Mouse (Mus musculus): Measurements from ENCODE around the gene Lhfp.

Lhfp gene

DNA sequence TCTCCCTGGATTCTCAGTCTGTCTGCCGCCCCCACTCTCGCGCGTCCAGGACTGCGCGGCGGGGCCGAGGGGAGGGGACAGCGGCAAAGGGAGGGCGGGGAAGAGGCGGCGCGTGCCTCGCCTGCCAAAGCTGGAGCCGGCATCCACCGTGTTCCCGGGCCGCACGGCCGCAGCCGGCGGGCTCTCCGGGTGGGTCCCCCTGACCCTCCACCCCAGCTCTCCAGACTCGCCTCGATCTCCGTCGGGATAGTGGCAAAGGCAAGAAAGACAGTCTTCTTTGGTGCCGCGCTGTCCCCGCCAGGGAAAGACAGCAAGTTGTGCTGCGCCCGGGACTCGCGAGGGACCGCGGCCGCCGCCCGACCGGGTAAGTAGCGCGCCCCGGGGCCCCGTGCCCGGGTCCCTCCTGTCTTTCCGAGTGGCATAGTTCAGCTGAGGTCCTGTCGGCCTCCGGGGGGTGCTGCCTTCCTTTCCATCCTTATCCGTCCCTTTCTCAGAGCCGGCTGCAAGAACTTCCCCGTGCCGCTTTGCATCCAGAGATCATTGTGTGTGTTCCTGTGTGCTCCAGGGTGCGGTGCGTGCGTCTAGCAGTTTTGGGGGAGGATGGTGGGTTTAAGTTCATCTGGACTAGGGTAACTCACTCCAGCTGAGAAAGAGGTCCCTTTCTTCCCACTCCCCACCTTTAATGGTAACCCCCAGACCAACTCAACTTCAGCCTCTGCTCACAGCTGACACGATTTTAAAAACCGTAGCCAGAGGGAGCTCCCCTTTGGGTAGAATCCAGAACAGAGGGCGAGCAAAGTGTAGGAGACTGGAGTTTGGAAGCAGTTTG lies at the start of gene Lhfp:
Gene Lhfp (plus strand): TSS at position 118 of the 829 bp plus-strand sequence.
- DNase-seq (ENCODE audit: low spot score in 2 of 2): peak; percentile 7 to 28

DNA sequence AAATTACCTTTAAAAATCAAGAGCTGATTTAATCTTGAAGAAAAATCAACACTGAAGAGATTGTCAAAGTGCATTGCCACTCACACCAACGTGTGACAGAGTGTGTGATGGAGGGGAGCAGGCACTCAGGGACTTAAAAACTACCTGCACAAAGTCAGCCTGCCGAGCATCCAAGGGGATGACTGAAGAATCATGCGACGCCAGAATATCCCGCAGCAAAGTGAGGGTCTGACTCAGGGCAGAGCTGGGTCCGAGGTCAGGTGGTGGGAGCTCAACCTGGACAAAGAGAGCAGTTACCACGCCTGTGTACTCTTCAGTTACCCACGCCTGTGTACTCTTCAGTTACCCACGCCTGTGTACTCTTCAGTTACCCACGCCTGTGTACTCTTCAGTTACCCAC lies 48.0 kb upstream of the Lhfp start:
- no peak for DNase-seq (ENCODE audit: low spot score in 2 of 2)

DNA sequence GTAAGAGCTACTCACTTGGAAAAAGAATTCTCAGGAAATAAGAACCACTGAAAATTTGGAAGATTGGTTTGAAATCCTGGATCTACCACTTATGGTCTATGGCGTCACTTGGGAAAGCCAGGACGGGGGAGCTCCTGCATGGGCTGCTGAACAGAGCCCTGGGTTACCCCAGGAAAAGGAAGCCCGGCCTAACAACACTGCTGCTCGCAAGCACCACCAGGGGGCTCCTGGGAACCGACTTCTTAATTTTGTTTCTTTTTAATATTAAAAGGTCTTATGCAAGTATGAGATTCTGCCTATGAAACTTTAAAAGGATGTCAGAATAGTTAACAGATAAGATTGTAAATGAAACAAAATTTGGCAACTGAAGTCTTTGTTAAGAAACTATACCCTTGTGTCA lies 46.7 kb upstream of the Lhfp start:
- DNase-seq (ENCODE audit: low spot score in 2 of 2): peak in 1 of 2 experiments; percentile 32

DNA sequence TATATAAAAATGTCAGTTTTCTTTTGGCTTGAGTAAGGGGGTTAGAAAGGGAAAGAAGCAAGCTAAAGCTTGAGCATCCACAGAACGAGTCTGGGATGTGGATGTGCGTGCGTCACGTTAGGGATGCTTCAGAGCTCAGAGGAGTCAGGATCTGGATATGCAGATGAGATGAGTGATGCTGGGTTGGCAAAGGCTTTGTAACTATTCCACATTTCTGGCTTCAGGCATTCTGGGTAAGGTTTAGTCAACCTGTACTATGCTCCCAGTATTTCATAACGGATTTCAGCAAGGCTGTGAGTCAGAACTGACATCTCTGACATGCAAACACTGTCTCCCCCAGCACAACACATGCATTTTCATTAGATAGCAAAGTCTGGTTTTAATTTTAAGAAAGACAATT lies 44.7 kb upstream of the Lhfp start:
- no peak for DNase-seq (ENCODE audit: low spot score in 2 of 2)

DNA sequence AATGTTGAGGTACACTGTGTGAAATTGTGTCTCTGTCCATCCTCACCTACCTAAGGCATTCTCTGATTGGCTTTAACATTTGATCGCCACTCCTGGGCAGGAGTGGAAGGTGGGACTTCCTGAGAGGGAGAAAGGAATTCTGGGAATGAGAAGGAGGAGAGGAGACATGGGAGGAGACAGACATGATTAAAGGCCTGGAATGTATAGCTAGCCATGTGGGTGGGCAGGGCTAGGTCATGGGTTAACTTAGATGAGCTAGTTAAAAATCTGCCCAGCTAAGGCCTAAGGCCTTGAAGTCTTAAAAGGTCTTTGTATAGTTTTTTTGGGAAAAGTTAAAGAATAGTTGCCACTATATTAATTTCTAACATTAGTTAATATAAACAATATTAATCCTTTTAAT lies 43.9 kb upstream of the Lhfp start:
- DNase-seq (ENCODE audit: low spot score in 2 of 2): no peak

DNA sequence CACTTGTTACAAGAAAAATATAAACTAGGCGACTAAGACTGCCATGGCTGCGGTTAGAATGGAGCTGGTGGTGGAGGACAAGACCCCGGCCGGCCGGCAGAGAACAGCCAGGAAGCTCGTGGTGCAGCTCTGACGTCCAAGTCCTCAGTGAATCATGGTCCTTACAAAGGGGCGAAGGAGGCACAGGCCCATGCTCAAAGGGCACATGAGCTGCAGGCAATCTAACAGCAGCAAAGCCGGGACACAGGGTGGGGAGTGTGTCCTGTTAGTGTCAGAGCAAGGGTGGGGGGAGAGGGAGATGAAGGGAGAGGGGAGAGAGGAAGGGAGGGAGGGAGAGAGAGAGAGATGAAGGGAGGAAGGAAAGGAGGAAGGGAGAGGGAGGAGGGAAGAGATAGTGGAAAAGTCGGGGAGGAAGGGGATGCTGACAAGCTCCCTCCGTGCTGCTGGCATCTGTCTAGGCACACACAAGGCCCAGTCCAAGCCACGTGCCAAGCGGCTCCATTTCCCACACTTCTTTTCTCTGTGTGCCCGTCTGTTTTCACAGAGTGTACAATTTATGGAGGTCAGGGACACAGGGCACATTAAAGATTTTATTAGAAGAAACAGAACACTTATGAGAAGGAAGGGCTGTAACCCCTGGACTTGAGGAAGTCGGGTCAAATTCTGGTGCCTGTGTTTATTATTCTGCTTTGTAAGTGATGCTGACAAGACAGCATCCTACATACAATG lies 42.1 kb upstream of the Lhfp start:
- DNase-seq (ENCODE audit: low spot score in 2 of 2): no peak

DNA sequence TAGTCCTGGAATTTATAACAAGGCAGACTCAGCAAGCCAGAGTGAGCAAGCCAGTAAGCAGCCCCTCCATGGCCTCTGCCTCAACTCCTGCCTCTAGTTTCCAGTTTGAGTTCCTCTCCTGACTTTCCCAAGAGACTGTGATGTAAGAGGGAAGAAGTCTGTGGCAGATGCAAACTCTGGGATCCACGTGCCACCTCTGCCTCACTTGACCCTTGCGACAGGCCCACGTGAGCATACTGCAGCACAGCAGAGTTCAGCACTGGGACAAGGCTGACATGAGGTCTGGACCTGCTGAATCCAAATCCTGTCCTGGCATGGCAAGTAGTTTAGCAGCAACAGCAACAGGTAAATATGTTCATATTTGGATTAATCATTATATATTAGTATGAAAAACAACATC lies 41.3 kb upstream of the Lhfp start:
- DNase-seq (ENCODE audit: low spot score in 2 of 2): no peak

DNA sequence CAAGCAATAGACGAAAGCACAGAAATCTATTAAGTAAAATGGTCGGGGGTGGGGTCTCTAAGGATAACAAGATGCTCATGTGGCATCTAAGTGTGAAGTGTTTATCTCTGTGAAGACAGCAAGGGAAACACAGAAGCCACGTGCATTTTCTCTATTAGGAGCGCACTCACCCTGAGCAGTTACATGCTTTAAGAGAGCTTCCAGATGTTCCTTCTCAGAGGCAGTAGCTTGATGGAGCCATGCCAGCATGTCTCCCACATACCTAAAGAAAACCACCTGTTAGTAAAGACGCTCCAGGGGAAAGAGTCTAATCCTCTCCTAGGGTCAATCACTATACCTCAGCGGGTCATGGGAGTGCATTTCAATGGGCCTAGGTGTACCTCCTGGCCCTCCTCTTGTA lies 39.3 kb upstream of the Lhfp start:
- no peak for DNase-seq (ENCODE audit: low spot score in 2 of 2)

DNA sequence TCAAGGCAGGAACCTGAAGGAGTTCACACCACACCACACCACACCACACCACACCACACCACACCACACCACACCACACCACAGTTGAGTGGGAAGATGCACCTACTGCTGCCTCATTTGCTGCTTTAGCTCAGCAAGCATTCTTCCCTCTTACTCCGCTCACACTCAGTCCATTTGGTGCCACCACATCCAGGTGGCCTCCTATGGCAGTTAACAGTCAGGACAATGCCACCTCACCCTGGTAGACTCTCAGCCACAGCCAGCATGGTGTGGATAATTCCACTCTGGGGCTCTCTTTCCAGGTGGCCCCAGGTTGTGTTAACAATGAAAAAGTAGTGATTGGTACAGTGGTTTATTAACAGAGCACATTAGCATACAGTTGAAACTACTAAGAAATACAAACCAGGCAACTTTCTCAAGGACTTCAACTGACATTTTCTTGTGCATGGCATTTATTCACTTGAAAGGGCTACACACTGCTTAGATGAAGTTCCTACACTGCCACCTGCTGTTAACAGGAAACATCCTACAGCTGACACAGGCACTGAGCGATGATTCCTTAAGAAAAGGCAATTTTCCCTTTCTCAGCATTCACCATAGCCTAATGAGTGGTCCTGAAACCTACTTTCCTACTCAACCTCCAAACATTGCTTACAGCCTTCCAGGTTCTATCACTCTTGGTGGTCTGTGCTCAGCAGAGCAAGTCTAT lies 36.8 kb upstream of the Lhfp start:
- DNase-seq (ENCODE audit: low spot score in 2 of 2): no peak

DNA sequence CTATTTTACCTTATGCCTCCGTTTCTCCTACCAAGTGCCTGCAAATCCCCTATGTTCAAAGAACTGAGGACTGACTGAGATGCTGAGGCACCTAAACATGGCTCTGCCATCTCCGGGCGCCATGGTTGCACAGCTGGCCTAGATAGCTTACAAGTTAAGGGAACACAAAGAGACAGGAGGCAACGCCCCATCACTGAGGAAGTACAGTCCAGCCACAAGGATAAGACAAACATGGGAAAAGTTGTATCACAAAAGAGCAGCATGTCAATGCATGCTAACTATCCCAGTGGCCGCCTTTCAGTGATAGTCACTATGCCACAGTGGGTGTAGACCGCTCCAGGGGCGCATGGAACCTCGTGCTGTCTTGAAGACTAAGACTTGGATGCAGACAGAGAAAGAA lies 33.9 kb upstream of the Lhfp start:
- DNase-seq (ENCODE audit: low spot score in 2 of 2): no peak

DNA sequence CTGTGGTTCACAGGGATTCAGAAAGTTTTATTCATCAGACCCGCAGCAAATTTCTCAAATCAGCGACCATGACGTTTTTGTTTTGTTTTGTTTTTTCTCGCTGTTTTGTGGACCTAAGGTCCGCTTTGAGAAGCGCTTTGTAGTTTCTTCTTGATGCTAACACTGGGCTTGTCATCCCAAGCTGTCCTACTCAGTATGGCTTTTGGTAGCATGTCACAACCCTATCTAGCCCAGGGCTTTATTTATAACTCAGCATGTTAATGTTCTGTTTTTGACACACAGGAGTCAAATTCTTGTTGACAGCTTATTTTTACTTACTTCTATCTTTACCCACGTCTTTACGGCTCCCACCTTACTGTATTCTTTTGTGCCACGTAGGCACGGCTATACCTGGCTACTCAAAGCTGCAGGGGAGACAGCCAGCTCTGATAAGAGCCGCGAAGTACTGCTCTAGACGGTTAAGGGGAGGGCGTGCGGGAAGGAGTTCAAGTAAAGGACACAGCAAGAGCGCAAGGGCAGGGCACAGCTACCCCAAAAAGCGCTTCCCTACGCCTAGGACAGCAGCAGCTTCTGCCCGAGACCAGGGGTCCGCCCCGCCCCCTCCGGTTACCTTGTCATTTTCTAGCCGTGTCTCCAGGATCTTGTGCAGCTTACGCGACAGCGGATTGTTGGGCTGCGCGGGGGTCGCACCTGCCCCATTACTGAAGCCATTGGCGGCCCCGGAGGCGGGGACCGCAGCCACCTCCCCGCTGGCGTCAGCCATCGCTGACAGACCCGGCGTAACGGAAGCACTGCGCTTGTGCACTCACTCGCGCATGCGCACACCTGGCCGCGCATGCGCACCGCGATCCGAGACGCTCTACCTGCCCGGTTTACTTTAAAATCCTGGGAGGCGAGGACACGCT lies 24.6 kb upstream of the Lhfp start, which contains the start of gene Cog6:
Gene Cog6 (minus strand): TSS at position 802 of the 905 bp plus-strand sequence.
- peak; percentile 79 to 85 for DNase-seq (ENCODE audit: low spot score in 2 of 2)

DNA sequence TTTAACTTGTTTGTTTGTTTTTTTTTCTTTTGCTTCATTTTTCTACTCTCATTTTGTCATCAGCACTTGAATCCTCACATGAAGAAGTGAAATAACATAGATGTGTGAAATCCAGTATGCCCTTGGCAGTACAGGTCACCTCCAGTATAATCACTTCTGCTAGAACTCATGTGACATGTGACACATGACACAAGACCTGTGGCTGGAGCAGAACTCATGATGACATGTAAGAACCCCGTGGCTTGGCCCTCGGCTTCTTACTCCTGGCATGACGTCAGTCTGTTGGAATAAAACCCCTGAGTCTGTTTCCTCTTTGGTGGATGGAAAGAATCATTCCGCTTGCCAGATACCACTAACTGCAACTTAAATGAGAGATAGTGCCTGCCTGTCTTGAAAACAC lies 14.0 kb upstream of the Lhfp start:
- DNase-seq (ENCODE audit: low spot score in 2 of 2): no peak

DNA sequence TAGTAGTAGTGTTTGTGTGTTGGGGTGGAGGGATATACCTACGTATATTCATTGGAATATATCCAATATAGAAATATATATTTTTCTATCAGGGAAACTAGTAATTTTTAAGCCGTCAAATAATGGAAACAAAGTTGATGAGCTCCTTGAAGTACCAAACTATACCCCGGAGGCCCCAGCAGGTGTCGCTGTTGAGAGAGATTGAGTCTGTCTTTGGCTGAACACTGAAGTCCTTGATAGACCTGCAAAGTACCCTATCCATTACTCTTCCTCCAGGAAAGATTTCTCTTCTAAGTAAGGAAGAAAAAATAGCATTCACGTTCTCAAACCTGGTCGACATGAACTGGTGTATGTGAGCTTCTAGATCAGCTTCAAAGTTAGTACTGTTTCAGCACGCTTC lies 12.3 kb upstream of the Lhfp start:
- DNase-seq (ENCODE audit: low spot score in 2 of 2): peak; percentile 21 to 80

DNA sequence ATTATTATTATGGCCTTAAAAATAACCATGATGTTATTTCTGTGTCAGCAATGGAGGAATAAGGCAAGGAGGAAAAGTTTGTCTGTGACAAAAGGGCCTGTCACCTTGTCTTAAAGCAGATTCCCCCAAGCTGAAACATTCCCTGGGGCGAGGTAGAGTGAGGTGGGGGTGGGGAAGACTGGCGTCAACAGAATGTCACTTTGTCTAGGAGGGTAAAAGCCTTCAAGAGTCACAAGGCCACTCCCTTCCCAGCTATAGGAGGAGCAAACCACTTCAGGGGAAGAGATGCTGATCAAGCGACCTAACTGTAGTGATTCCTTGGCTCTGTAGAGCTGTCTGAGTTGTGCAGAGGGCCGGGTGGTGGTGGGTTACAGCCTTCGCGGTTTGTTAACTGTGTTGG lies 9.7 kb upstream of the Lhfp start:
- DNase-seq (ENCODE audit: low spot score in 2 of 2): no peak

DNA sequence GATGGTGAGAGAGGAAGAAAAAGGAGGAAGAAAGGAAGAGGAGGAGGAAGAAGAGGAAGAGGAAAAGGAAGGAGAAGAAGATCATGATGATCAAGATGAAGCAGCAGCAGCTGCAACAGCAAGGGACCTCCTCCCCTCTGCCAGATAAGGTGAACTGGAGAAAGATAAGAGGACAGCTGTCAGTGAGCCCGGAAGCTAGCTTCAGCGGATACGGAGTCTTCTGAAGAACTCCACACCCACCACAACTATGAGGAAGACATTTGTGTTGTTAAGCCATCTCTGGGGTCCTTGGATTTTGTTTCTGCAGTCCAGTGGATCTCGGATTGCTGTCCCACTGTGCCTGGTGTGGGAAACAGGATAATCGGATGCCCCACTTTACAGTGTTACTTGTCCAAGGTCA lies 8.9 kb upstream of the Lhfp start:
- no peak for DNase-seq (ENCODE audit: low spot score in 2 of 2)

DNA sequence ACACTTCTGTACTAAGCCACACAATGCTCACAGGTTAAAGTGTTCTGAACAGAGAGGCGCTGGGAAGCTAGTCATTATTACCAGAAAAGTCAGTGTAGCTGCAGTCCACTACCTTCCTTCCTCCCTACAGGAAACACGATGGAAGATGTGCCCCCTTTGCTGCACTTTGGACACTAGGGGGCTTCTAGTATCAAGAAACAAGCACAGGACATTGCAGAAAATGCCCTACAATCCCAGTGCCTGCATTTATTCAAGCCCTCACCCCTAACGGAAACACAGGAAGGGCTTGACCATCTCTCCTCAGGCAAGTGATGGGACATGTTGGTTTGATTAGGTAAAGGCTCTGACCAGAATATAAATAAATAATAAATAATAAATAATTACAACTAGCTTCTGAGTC lies 7.9 kb upstream of the Lhfp start:
- DNase-seq (ENCODE audit: low spot score in 2 of 2): no peak

DNA sequence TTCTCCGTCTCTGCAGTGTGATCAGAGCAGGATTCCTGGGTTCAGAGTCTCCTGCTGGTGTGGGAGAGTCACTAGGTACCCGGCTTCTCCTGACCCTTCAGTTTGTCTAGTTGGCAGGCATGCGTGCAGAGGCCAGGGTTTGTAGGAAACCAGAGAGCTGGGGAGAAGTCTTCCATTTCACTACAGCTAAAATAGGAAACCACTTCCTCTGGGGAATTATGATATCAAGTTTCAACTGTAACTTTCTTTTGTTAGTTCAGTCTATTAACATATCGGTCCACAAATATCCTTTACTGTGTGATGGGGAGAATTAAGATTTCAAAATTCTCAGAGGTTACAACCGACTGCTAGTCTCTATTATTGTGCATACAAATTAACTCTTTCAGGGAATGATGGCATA lies 5.3 kb upstream of the Lhfp start:
- no peak for DNase-seq (ENCODE audit: low spot score in 2 of 2)

DNA sequence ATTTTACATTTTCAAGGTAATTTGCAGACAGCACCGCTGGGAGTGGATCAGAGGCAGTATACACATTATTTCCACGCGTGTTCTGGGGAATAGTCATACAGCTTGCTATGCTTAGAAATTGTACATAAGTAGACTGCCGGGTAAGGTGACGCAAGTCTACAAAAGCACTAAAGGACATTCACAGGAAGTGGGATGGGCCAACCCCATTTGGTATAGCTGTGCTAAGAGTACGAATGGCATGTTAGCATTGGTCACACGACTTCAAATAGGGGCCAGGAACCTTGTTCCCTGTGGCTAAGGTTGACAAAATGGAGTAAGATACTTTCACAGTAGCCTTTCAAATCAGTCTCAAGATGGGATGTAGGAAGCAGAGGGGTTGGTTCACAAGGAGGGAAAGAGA lies 4.4 kb upstream of the Lhfp start:
- no peak for DNase-seq (ENCODE audit: low spot score in 2 of 2)

DNA sequence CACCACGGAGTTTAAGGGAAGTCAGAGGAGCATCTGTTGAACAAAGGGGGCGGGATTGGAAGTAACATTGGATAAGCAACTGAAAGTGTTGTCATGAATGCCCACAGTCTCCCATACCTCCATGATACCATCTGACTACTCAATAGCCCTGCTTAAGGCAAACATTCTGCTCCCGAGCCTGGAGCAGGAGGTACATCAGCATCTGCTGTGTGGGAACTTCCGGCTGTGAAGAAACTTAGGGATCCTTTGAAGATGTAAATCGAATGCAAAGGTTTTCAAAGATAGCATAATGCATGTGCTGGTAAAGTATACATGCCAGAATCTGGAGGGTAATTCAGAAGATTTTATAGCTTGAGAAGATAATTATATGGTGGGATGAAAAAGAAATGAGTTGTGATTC lies 2.4 kb upstream of the Lhfp start:
- DNase-seq (ENCODE audit: low spot score in 2 of 2): no peak

DNA sequence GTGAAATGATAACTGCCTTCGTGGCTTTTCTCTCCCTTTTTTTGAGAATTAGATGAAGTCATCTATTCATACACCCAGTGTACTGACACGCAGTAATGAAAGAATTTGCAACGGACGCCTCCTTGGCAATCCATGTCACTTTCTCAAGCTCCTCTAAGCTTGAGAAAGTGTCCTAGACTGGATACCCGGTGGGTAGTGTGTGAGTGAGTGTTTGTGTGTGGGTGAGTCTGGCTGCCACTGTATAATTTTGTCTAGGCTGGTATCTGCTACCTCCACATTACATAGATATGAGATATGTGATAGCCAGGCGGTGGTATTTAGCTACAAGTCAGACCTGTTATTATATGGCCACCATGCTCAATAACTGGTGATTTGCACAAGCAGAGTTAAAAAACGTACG lies 1.6 kb upstream of the Lhfp start:
- DNase-seq (ENCODE audit: low spot score in 2 of 2): no peak

DNA sequence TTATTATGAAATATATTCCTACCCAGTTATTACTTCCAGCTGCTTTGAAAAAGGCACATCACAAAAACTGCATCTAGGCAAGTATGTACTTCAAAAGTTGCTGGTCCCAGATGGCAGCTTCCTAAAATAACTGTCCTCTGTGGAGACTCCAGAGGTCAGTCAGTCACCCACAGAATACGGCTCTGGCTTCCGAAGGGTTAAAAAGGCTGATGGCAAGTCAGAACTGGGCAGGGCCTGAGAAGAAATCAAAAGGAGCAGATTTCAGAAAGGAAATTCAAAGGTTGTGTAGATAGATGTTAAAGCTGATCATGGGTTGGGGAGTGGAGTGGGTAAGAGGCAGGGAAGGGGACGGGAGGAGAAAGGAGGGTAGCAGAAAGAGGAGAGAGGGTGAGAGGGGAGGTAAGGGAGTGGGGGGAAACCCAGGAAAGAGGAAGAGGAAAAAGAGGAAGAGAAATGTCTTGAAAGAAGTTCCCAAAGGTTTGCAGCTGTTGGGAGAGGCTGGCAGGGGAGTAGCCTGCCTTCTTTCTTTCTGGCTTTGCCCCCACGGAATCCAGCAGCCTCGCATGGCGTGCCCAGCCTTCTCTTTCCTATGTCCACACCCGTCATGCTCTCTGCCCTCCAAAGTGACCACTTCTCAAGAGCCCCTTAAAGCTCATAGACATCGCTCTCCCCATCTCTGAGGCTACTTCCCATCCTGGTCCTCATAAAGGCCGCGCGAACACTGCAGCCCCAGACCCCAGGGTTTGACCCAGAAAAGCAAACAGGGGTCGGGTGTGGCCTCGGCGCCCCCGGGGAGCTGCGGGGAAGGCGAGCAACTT lies 526 bp upstream of the Lhfp start:
- DNase-seq (ENCODE audit: low spot score in 2 of 2): no peak
